Mouse (Mus musculus) retina, adult 2 months (tissue): ENCODE measurements around the gene Trim40.
"Not testable (repeated sequence)": the region's sequence is repeated elsewhere in the genome, so short reads cannot be mapped to it uniquely, and the experiment has no call there.

Experiments used
- DNase-seq: peaks from one replicate; pipeline ENCODE4 v3.0.0-alpha.2; 2012; ENCODE audit warnings: low read depth, low spot score

Trim40 gene

DNA sequence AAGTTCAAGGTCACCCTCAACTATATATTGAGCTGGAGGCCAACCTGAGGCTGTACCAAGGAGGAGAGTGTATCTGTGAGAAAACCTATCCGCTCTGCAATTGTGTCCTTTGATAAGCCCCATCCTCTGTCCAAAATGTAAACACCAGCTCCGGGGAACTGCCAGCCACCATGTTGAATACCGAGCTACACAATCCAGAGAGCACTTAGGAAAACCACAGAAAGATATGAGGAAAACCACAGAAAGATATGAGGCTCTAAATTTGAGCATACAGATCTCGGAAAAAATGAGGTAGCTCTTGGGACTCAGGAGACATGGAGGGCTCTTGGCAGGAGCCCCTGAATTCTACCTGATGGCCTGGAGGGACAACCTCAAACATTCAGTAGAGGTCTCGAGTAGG is 3.5 kb upstream of the Trim40 start:
- no peak for DNase-seq

DNA sequence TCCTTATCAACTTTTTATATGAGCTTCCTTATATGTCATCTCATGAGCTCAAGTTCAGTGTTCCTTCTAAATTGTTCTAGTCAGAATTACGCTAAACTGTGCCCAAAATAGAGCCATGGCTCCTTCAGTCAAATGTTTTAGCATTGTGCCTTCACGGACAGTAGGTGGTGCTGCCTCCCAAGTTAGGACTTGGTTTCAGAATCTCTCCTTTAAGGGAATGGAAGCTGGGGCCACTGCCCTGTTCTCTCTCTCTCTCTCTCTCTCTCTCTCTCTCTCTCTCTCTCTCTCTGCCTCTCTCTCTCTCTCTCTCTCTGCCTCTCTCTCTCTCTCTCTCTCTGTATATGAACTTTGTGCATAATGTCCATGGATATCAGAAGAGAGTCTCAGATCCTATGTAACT is 2.4 kb upstream of the Trim40 start:
- DNase-seq = no peak

DNA sequence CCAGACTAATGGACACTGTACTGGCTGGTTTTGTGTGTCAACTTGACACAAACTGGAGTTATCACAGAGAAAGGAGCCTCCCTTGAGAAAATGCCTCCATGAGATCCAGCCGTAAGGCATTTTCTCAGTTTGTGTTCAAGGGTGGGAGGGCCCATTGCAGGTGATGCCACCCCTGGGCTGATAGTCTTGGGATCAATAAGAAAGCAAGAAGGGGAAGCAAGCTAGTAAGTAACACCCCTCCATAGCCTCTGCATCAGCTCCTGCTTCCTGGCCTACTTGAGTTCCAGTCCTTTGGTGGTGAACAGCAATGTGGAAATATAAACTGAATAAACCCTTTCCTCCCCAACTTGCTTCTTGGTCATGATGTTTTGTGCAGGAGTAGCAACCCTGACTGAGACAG is 1.6 kb upstream of the Trim40 start:
- not testable (repeated sequence) for DNase-seq

DNA sequence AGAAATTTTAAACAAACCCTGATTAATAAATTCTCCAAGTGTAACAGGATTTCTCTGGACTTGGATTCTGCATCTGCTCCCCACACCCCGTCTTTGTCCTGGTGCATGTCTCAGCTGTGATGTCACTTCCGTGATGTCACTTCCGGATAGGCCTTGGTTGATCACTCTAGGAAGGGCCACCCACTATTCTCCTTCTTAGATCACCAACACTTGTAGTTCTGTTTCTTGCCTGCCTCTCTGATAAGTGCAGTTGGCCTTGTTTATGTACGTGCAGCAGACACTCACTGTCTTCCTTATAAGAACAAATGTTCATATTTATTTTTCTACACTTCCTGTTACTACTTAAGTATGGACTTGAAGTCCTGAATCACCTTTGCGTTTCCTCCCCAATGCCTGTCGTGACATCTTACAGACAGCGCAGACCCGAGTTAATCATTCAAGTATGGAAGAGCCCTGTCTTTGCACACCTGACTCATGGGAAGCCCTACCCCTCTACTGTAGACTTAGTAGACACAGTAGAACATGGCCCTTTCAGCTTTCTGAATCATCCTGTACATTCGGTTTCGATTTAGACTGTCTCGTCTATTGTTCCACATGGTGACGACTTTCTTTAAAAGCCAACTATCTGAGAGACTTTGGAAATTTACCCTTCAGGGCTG is 4.7 kb downstream of the Trim40 start:
- DNase-seq = no peak

DNA sequence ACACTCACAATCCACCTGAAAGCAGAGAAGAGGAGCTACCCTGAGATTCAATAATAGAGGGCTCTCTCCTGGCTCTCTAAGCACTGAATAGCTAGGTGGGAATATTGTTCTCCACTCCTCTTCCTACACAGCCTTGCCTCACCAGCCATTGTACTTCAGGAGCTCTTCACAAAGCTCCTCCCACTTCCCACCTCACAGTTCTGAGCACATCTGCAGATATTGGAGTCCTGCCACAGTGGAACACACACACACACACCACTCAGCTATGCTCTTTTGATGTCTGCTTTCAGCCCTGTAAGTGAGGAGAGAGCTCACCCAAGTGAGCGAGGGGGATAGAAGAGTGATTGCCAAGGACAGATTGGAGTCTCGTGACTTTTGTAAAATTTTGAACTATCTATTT is 6.6 kb downstream of the Trim40 start:
- no peak for DNase-seq

DNA sequence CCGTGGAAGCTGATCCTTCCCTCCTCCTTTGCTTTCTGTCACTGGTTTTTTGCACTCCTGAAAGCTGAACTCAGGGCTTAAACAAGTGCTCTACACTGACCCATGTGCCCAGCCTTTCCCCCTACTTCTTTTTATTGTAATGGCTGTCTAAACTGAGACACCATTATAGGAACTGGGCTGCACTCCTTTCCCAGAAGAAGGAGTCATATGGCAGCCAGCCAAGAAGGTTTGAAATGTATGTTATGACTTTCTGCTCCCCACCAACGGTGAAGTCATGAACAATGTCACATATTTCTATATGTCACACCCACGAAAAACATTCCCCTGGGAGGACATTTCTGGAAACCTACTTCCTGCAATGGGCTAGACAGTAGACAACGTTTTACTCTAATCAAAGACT is 15.3 kb downstream of the Trim40 start:
- DNase-seq = no peak

DNA sequence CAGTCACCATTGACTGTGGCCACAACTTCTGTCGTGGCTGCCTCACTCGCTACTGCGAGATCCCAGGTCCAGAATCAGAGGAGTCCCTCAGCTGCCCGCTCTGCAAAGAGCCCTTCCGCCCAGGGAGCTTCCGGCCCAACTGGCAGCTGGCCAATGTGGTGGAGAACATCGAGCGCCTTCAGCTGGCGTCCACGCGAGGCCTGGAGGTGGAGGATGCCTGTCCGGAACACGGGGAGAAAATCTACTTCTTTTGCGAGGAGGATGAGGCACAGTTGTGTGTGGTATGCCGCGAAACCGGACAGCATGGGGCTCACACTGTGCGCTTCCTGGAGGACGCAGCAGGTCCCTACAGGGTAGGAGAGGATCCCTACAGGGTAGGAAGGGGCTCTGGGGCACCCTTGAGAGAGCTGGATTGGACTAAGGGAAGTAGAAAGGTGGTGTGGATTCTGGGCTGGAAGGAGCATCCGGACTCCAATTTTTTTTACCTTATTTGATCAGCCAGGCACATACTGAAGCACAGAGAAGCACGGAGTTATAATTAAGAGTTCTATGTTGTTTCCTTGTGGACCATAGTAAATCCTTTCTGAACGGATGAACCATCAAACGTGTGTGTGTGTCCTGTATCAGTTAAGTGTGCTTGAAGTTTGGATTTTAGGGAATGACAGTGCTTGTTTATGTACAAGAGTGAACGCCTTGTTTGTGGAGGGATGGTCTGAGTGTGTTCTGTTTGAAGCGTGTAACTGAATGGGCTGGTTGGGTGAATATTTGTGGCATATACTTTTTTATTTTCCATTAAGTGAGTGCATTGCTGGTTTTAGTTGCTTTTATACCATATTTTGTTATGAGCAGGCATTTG is 19.7 kb downstream of the Trim40 start:
- no peak for DNase-seq

DNA sequence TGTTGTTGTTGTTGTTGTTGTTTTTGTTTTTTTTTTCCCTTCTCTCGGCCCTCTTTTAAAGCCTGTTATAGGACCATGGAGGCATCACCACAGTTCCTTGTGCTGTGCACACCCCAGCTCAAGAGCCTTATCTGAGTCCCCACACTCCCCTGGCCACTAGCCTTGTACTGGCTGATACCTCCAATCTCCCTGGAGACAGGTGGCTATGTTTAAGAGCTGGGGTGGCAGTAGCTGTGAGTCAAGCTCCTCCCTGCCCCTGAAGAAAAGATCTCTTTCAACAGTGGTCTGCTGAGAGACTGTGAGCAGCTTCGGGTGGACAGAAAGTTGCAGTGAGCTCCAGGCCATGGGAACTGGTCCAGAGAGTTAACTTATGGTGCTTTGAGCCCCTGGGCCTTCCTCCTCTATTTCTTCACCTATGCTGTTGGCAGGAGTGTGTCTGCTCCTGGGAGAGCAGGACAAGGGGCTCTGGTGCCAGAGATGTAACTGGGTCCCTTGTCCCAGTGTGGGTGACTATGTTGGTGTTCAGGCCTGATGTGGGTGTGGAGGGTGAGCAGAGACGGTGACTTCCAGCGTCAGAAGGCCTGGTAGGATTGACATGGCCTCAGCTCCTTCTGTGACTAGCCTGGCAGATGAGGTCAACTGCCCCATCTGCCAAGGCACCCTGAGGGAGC is 20.5 kb downstream of the Trim40 start, which contains the start of gene Trim10:
Gene Trim10, plus strand, starts transcription at position 291 of the 671 bp plus-strand sequence.
- no peak for DNase-seq

DNA sequence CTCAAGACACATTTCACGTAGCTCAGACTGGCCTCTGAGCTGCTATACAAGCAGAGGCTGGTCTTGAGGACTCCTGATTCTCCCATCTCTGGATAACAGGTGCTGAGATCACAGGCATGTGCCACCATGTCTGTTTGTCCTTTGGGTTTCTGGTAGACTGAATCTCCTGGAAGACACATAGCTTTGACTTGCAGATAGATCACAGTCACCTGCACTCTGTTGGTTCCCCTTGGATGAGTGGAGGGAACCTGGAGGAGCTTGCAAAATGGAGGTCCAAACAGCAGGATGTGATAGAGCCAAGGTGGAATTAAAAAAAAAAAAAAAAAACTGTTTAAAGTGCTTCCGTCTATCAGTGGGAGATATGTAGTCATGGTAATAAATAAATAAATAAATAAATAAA is 21.1 kb downstream of the Trim40 start:
- DNase-seq = no peak

DNA sequence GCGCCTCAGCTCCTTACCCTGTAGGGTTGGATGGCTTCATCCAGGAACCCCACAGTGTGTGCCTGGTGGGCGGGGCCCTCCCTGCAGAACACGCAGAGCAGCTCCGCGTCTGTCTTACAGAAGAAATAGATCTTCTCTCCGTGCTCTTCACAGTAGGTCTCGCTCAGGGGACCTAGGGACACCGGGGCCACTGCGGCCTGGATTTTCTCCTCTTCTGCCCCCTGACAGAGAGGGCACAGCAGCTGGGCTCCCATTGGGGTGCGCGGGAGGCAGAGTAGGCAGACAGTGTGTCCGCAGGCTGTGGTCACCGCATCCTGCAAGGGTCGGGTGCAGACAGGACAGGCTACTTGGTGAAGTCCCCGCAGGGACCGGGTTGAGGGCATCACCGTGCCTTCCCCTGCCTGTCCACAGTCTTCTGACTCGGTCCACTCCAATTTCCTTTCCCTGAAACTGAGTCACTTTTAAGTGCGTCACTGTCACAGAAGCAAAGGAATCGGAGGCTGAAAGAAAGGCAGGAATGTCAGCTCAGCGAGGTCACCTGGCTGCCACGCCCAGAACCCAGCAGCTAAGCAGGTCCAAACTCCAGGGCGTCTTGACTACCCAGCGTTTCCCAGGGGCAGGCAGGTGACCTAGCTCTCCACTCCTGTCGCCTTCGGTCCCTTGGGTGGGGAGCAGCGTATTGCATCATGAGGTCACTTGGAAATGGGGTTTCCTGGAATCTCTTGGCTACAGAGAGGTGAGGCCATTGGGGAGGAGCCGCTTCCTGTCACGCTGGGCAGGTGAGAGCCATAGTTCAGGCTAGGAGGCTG is 23.0 kb downstream of the Trim40 start, which contains the start of gene Trim15:
Gene Trim15, minus strand, starts transcription at position 492 of the 809 bp plus-strand sequence.
- no peak for DNase-seq

DNA sequence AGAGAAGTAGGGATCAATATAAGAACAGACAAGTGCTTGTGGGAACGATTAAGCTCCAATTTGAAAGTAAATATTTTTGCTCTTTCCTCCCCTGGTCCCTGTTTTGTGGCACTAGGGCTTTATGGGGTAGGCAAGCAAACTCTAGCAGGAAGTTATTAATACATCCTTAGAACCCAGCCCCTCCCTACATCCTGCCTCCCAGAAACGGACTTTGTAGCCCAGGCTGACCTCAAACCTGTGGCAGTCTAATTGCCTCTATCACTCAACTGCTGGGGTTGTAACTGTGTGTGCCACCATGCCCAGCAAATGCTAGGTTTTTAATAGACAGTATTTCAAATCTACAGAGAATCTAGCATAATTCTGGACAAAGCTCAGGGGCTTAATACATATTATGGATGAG is 28.2 kb downstream of the Trim40 start:
- DNase-seq = no peak

DNA sequence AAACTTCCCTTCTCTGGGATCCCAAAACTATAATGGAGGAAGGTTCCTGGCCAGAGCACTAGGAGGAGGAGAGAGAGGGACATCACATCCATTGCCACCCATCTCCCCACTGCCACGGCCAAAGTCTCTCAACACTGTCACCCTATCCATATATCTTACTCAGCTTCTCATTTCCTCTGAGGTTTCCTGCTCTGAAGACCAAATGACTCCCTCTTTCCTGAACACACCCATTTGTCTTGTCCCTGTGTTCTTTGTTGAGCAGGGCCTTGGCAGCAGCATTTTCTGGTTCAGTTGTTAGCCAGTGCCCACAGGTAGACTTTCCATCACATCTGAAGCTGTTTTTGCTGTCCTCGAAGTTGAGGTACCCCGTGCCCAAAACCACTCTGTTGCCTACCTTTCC is 31.7 kb downstream of the Trim40 start:
- DNase-seq = no peak

DNA sequence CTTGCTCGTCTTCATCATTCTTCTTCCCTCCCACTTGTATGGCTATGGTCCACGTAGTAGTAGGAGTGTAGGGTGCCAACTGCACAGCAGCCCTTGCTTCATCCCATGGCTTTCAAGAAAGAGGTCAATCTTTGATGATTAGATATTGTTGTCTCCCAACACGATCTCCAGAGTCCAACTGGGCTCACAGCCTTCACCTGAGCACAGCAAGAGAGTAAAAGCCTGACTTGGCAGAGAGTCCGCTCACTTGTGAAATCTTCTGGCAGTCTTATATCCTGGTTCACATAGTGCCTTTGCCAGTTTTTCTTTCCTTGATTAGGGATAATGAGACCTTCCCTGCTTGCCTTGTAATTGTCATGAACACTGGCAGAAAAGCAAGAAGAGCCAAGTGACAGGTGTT is 33.7 kb downstream of the Trim40 start:
- no peak for DNase-seq

DNA sequence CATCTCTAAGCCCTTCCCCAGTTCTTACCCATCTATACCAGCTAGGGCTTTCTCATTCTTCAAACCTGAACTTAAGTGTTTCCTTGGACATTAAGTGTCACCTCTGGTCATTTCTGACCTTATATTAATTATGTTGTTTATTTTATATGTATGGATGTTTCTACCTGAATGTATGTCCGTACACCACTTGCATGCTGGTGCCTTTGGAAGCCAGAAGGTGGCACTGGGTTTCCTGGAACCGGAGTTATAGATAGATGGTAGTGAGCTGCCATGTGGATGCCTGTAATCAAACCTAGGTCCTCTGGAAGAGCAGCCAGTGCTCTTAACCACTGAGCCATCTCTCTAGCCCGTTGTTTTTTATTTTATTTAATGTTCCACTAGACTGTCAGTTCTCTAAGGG is 34.4 kb downstream of the Trim40 start:
- DNase-seq = no peak

DNA sequence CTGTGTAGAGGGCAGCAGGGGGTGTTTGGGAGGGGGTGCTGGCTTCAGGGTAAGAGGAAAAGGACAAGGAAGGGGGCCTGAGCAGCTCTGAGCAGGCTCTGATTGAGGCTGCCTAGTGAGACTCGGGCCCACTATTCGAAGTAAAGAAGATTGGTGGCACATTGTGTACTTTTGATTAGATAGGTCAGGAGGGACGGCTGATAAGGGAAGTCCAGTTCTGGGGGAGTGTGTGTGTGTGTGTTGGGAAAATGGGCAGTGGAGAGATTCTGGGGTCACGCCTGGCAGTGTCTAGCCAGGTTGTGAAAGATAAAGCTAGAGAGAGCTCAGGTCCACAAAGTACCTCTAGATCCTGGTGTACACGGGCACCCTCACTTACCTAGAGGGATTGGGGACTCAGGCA is 38.3 kb downstream of the Trim40 start:
- DNase-seq = no peak

DNA sequence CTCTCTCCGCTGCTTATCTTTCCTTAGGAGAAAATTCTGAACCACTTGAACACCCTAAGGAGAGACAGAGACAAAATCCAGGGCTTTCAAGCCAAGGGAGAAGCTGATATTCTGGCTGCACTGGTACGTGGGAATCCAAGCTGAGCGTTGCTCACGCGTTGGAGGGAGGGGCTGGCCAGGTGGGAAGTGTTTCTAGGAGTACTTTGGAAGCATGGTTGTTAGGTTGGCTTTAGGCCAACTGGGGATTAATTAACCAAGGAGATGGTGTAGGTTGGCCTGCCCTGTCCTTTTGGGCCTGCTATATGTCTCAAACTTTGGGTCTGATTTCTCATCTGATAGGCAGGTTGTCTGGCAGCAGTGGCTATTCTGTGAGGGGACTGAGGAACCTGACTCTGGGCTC is 38.7 kb downstream of the Trim40 start:
- no peak for DNase-seq

DNA sequence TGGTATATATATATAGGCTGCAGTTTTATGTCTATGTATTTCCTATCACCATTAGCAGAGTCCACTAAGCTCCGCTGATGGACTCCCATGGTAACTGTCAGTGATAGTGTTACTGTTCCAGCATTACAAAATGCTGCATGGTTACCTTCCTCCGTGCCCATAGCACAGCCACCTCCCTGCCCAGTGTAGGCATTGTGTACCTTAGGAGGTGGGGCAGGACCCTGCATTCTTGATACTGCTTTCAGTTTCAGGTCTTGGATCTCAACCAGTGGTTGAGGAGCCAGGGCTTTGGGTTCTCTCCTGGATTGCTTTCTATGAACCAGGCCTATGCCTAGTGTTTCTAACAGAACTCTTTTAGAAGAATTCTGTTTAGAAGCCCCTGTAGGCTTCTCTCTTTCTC is 39.9 kb downstream of the Trim40 start:
- no peak for DNase-seq

DNA sequence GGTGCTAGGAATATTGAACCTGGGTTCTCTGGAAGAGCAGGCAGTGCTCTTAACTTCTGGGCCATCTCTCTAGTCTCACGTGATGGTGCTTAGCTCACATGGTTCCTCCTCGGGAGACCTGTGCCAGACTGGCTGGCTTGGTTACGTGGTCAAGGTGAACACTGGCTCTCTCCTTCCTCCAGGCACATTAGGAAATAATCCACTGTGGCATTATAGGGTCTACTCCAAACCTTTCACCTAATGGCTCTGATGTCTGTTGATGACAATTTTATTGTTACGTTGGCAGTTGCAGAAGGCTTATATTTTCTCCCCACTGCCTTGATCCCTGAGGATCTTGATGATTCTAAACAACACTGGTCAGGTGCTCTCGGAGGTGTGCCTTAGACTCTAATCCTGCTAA is 41.0 kb downstream of the Trim40 start:
- DNase-seq = peak; percentile 47

DNA sequence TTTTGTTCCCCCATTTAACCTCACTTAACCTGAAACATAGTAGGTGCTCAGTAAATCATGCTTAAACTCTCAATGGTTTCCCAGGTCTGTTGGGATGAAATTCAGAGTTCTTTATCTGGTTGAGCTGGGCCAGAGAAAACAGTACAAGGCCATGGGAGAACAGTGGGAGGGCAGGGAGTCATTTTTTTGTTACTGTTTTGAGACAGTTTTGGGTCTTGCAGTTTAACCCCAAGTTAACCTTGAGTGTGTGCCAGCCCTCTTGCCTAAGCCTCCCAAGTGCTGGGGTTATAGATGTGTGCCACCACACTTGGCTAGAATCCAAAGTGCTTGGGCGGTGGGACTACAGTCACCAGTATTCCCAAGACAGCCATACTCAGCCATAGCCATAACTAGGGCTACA is 45.2 kb downstream of the Trim40 start:
- DNase-seq = no peak

DNA sequence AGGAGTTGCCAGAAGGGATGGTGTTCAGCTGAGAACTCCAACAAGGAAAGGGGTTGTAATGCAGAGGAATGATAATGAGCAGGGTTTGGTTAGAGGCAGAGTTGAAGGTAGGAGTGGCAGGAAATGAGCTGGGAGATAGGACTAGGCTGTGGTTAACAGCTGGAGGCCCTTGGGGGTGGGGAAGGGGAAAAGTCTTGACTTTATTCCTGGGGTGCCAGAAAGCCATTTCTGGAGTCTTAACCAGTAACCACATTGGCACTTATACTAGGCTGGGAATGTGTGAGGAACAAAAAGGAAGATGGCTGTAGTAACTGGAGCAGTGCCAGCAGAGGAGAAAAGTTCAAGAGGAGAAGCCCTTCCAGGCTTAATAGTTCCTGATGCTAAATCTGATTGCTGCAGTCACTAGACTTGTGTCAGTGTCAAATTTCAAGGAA is 45.6 kb downstream of the Trim40 start:
- DNase-seq = no peak

DNA sequence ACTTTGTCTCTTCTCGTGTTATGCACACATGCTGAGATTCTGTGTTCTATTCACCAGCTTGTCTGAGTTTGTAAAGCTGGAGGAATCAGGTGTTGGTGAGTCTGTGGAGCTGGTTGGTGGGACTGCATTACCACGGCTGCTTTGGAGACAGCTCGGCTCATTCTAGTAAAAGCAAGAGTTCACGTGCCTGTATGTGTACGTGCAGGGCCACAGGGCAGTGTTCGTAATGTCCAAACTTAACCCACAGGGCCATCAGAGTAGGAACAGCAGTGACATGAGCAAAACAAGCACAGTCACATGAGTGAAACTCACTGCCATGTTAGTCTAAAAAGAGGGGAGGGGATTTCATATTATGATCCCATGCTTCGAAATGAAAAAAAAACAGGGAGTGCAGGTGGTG is 46.2 kb downstream of the Trim40 start:
- no peak for DNase-seq

DNA sequence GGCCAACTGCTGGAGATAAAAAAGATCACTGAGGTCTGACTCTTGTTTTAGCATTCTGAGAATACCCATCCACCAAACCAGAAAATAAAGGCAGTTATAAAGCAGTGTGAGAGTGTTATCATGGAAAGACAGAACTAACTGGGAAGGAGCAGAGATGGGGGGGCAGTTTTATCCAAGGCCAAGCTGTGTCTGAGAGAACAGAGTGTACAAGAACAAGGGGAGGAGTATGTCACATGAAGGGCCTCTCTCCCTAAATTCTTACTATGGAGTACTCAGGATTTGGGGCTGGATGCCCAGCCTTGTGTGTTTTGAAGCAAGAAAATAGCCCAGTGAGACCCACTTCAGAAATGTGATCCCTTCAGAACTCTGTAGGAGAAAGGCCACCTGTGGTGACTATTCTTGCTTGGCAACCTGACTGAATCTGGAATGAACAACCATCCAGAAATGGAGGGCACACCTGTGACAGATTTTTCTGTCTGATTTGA is 48.9 kb downstream of the Trim40 start:
- no peak for DNase-seq
